Mouse (Mus musculus) small intestine, adult 2 months (tissue): ENCODE results near the gene Gm11099.

Experiments used
- CTCF ChIP-seq: fragments of 200-500 bp; IDR thresholded peaks from 2 replicates; pipeline ENCODE4 v1.5.1; 2012; ENCODE audit warnings: low read depth, mild to moderate bottlenecking, control low read depth, inconsistent platforms, low read length, moderate library complexity, mixed read lengths; ENCODE audit not compliant: insufficient replicate concordance, insufficient read length; ENCODE audit errors: extremely low read depth
- POLR2A ChIP-seq: fragments of 200-500 bp; IDR thresholded peaks from 2 replicates; pipeline ENCODE4 v1.6.1; 2012; ENCODE audit warnings: low read depth, mild to moderate bottlenecking, control low read depth, inconsistent platforms, low read length, moderate library complexity

GRCm38 (mm10) chr2:58941361-58941760 is 82.1 kb downstream of the Gm11099 start:
- no peak for TF ChIP-seq CTCF
- TF ChIP-seq POLR2A = no peak
